Mouse (Mus musculus) layer of hippocampus, postnatal 10 days (tissue): Measurements from ENCODE around the gene Rnase4. TPM values are rescaled to one million over a fixed set of nuclear protein-coding genes. Genes with fewer than 3 reads are reported as not detected.

ENCODE experiments used
- total RNA-seq, 2 experiments: library from RNA; stranded (reverse); gene quantifications; 2 replicates each; pipeline ENCODE4 v1.2.3; 2021

Rnase4 gene
- total RNA-seq, 2 experiments from 2014 or later = 16.2 to 17.8 TPM

Other genes starting within 250 kb of the Rnase4 start
- gene Tep1, start 220.5 kb upstream of the Rnase4 start, total RNA-seq = 1 to 10 TPM; 4.4 to 4.8 TPM
- 1 to 10 TPM; 1.8 to 2.3 TPM for gene Klhl33, start 193.6 kb upstream of the Rnase4 start, total RNA-seq
- gene Osgep, start 166.2 kb upstream of the Rnase4 start, total RNA-seq = 10 to 100 TPM; 33.9 to 40.2 TPM
- 10 to 100 TPM; 71.7 to 78.2 TPM for gene Apex1, start 166.1 kb upstream of the Rnase4 start, total RNA-seq
- gene Pip4p1, start 160.2 kb upstream of the Rnase4 start, total RNA-seq = 10 to 100 TPM; 72.7 to 85.3 TPM
- gene Pnp, start 160.0 kb upstream of the Rnase4 start, total RNA-seq = 10 to 100 TPM; 17.1 to 21.5 TPM
- 10 to 100 TPM in 1 of 2 experiments, 1 to 10 TPM in 1; 9.2 to 11.1 TPM for gene Gm49342, start 146.6 kb upstream of the Rnase4 start, total RNA-seq
- gene Pnp2, start 135.1 kb upstream of the Rnase4 start, total RNA-seq = 1 to 10 TPM; 1.0 to 1.7 TPM
- gene Rnase10, start 83.3 kb upstream of the Rnase4 start, total RNA-seq = under 1 TPM in 1 of 2 experiments, not detected in 1; 0.22 TPM
- not detected for gene Rnase9, start 49.2 kb upstream of the Rnase4 start, total RNA-seq
- not detected for gene Rnase11, start 40.9 kb upstream of the Rnase4 start, total RNA-seq
- not detected for gene Rnase12, start 33.4 kb upstream of the Rnase4 start, total RNA-seq
- gene Olfr750, start 16.6 kb upstream of the Rnase4 start, total RNA-seq = not detected
- 1 to 10 TPM; 3.0 to 4.1 TPM for gene Ang, start 73 bp downstream of the Rnase4 start, total RNA-seq
- gene Eddm3b, start 23.3 kb downstream of the Rnase4 start, total RNA-seq = not detected
- under 1 TPM; 0.31 to 0.34 TPM for gene Rnase6, start 32.8 kb downstream of the Rnase4 start, total RNA-seq
- 1 to 10 TPM in 1 of 2 experiments, under 1 TPM in 1; 0.91 to 1.2 TPM for gene Rnase1, start 55.7 kb downstream of the Rnase4 start, total RNA-seq
- not detected for gene Rnase2b, start 71.2 kb downstream of the Rnase4 start, total RNA-seq
- gene Ang2, start 108.1 kb downstream of the Rnase4 start, total RNA-seq = not detected
- not detected for gene Ear14, start 112.3 kb downstream of the Rnase4 start, total RNA-seq
- not detected for gene Rnase2a, start 165.0 kb downstream of the Rnase4 start, total RNA-seq